11 mouse cellular contexts compared by ENCODE assay signal in the genomic region with DNA sequence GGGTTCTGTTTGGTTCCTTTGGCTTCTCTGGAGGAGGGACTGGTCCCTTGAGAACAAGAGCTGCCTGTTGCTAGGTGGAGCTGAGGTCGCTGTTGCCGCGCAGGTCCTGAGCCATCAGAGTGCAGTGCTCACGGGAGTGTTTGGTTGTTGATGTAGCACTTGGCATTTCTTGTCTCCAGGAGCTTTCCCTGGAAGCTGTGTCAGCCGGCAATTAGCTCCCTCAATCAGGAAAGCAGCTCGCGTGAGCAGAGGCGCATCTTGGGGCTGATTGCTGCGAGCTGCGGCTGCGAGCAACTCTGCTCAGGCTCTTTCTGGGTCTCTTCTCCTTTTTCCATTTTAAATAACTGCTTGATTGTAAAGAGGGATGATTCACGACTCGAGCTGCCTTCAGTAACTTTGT.
A peak's percentile ranks its signal among the peaks of the same experiment; 100 is the strongest.
DNase-seq lines count a peak whose midpoint lies in the region; ATAC-seq and TF ChIP-seq lines count a peak whose summit lies in the region.
"Had no signal": no experiment of that assay in that cellular context is flagged by ENCODE, and none has a peak within 500 bp of the region (broad histone marks: within the 10 kb centered on the region; RNA-seq: fewer than 3 reads in every experiment).

No protein-coding gene starts in this region.

- WGBS in hindbrain, embryonic 10.5 days: 1% methylated on average over 13 of the region's 13 CpGs
- 2% methylated on average over 13 of the region's 13 CpGs for WGBS in hindbrain, embryonic 11.5 days
- WGBS in forebrain, postnatal 0 days: 1% methylated on average over 13 of the region's 13 CpGs
- WGBS in neural tube, embryonic 12.5 days: 2% methylated on average over 13 of the region's 13 CpGs

- DNase-seq in hindbrain, embryonic 10.5 days (ENCODE audit: low spot score): no peak
- no peak for DNase-seq in hindbrain, embryonic 11.5 days (ENCODE audit: low spot score)
- DNase-seq in ZHBTc4 (ENCODE audit: low read depth, low spot score): peak; percentile 30
- peak; percentile 68 for DNase-seq in forebrain, postnatal 0 days
- DNase-seq in cerebellum, adult 18-20 months: no peak
- no peak for DNase-seq in kidney, adult 9 months
- DNase-seq in kidney, adult 11 months: no peak
- DNase-seq: gastrocnemius, postnatal 14 days; liver, embryonic 13.5 days had no signal

- no peak overlapping the region for H3K9ac ChIP-seq in hindbrain, embryonic 11.5 days (ENCODE audit: low read depth, low read length)
- no peak overlapping the region for H3K9ac ChIP-seq in forebrain, postnatal 0 days
- H3K9ac ChIP-seq in neural tube, embryonic 12.5 days: no peak overlapping the region
- H3K9ac ChIP-seq: embryonic facial prominence, embryonic 12.5 days; liver, embryonic 13.5 days had no signal

- no peaks in the 10 kb centered on the region for H3K9me3 ChIP-seq in hindbrain, embryonic 10.5 days
- H3K9me3 ChIP-seq in hindbrain, embryonic 11.5 days (ENCODE audit: control insufficient read depth, low read length): no peaks in the 10 kb centered on the region
- no peaks in the 10 kb centered on the region for H3K9me3 ChIP-seq in forebrain, postnatal 0 days (ENCODE audit: low read length)
- H3K9me3 ChIP-seq in neural tube, embryonic 12.5 days: no peaks in the 10 kb centered on the region
- H3K9me3 ChIP-seq: embryonic facial prominence, embryonic 12.5 days; liver, embryonic 13.5 days had no signal

- ATAC-seq in hindbrain, embryonic 11.5 days (ENCODE audit: low FRiP score): no peak
- ATAC-seq in forebrain, postnatal 0 days: peak; percentile 77
- ATAC-seq in neural tube, embryonic 12.5 days (ENCODE audit: low FRiP score, low read depth): no peak

- peak overlapping the region; percentile 13; the same call in 1 of the 2 replicates for H3K4me3 ChIP-seq in hindbrain, embryonic 10.5 days
- H3K4me3 ChIP-seq in hindbrain, embryonic 11.5 days (ENCODE audit: low read depth, low read length): no peak overlapping the region
- no peak overlapping the region for H3K4me3 ChIP-seq in forebrain, postnatal 0 days (ENCODE audit: low read depth, low read length)
- H3K4me3 ChIP-seq in neural tube, embryonic 12.5 days: no peak overlapping the region
- H3K4me3 ChIP-seq: embryonic facial prominence, embryonic 12.5 days; liver, embryonic 13.5 days had no signal

- H3K27ac ChIP-seq in hindbrain, embryonic 10.5 days: no peak overlapping the region
- no peak overlapping the region for H3K27ac ChIP-seq in hindbrain, embryonic 11.5 days (ENCODE audit: low read depth, low read length)
- H3K27ac ChIP-seq in forebrain, postnatal 0 days (ENCODE audit: low read depth, low read length): peak overlapping the region; percentile 75
- no peak overlapping the region for H3K27ac ChIP-seq in neural tube, embryonic 12.5 days
- H3K27ac ChIP-seq: embryonic facial prominence, embryonic 12.5 days; liver, embryonic 13.5 days had no signal

- TF ChIP-seq CTCF in forebrain, postnatal 0 days (IDR thresholded peaks at IDR 0.05; ENCODE audit: low read depth): 0 out of 2 replicates have a peak, but pooled peaks have one; percentile 9

- peaks cover 61% of the 10 kb centered on the region for H3K27me3 ChIP-seq in hindbrain, embryonic 10.5 days (ENCODE audit: insufficient read depth, poor library complexity, severe bottlenecking)
- H3K27me3 ChIP-seq in hindbrain, embryonic 11.5 days (ENCODE audit: control insufficient read depth, insufficient read depth, low read length): peaks cover 6% of the 10 kb centered on the region; the same call in 1 of the 2 replicates
- peaks cover 11% of the 10 kb centered on the region for H3K27me3 ChIP-seq in forebrain, postnatal 0 days (ENCODE audit: insufficient read depth, low read length)
- peaks cover 10% of the 10 kb centered on the region for H3K27me3 ChIP-seq in neural tube, embryonic 12.5 days (replicated peaks)

- peaks cover 18% of the 10 kb centered on the region for H3K4me1 ChIP-seq in hindbrain, embryonic 10.5 days (replicated peaks)
- H3K4me1 ChIP-seq in hindbrain, embryonic 11.5 days (replicated peaks; ENCODE audit: control insufficient read depth, insufficient read depth, low read length): 0 out of 2 replicates have a peak, but pooled peaks cover 4% of the 10 kb centered on the region
- H3K4me1 ChIP-seq in forebrain, postnatal 0 days (ENCODE audit: insufficient read depth): no peaks in the 10 kb centered on the region; the same call in 1 of the 2 replicates
- peaks cover 16% of the 10 kb centered on the region for H3K4me1 ChIP-seq in neural tube, embryonic 12.5 days
- H3K4me1 ChIP-seq: embryonic facial prominence, embryonic 12.5 days; liver, embryonic 13.5 days had no signal

- H3K36me3 ChIP-seq in hindbrain, embryonic 10.5 days: no peaks in the 10 kb centered on the region
- H3K36me3 ChIP-seq in hindbrain, embryonic 11.5 days (ENCODE audit: control insufficient read depth, insufficient read depth, low read length): no peaks in the 10 kb centered on the region
- no peaks in the 10 kb centered on the region for H3K36me3 ChIP-seq in forebrain, postnatal 0 days (ENCODE audit: insufficient read depth)
- H3K36me3 ChIP-seq in neural tube, embryonic 12.5 days: no peaks in the 10 kb centered on the region
- H3K36me3 ChIP-seq: embryonic facial prominence, embryonic 12.5 days; liver, embryonic 13.5 days had no signal

- H3K4me2 ChIP-seq in hindbrain, embryonic 11.5 days (replicated peaks; ENCODE audit: low read depth, low read length): no peak overlapping the region
- peak overlapping the region; percentile 34 for H3K4me2 ChIP-seq in forebrain, postnatal 0 days (ENCODE audit: low read depth)
- H3K4me2 ChIP-seq in neural tube, embryonic 12.5 days (replicated peaks): peak overlapping the region; percentile 45
- H3K4me2 ChIP-seq: embryonic facial prominence, embryonic 12.5 days; liver, embryonic 13.5 days had no signal

Comparison
In these comparisons a context has a peak if more than half of its experiments do, and no peak if none do; other contexts are left out.
1. DNase-seq: peak in ZHBTc4 (single experiment) and forebrain, postnatal 0 days (single experiment); none in hindbrain, embryonic 10.5 days (single experiment), hindbrain, embryonic 11.5 days (single experiment), cerebellum, adult 18-20 months (0 of 2), kidney, adult 9 months (single experiment) and kidney, adult 11 months (single experiment).